Mouse (Mus musculus) thymus, postnatal 14 days (tissue): Measurements from ENCODE around the gene Acsm3.

Experiments
- DNase-seq: peaks from one replicate; pipeline ENCODE4 v3.0.0; 2021

Acsm3 gene

GRCm38 (mm10) chr7:119800991-119801390 lies 40.3 kb downstream of the Acsm3 start:
- no peak for DNase-seq

- no peak for DNase-seq
These were observed 46.7 kb downstream of the Acsm3 start for GRCm38 (mm10) chr7:119807396-119807795.

- no peak for DNase-seq
These were observed 48.0 kb downstream of the Acsm3 start for GRCm38 (mm10) chr7:119808723-119809122.

GRCm38 (mm10) chr7:119835371-119835770 lies 74.6 kb downstream of the Acsm3 start:
- DNase-seq, result no peak

GRCm38 (mm10) chr7:119835996-119836777 lies 75.5 kb downstream of the Acsm3 start:
- peak; percentile 26 for DNase-seq
